Mouse (Mus musculus) gastrocnemius, postnatal 14 days (tissue): ENCODE measurements around the gene Ccdc152. TPM values are rescaled to one million over a fixed set of nuclear protein-coding genes. Genes with fewer than 3 reads are reported as not detected.

ENCODE experiments used
- DNase-seq: peaks from one replicate; pipeline ENCODE4 v3.0.0; 2021; ENCODE audit warnings: mixed read lengths
- intact Hi-C: fragments of 180-260 bp; cut with DNase I; formaldehyde crosslinking; loops from one replicate; pipeline ENCODE4 v1.15.1; 2025; ENCODE audit warnings: low total_unique reads
- long read RNA-seq, 2 experiments: library from polyadenylated mRNA; stranded (forward); transcript quantifications; one replicate each; pipeline ENCODE4 v2.0.0; 2021
- total RNA-seq, 2 experiments: library from RNA; stranded (reverse); gene quantifications; 2 replicates each; pipeline ENCODE4 v1.2.3; 2021

Ccdc152 gene
- not detected for total RNA-seq
- long read RNA-seq, experiment 1: 0 reads
- long read RNA-seq, experiment 2: 0 reads

DNA sequence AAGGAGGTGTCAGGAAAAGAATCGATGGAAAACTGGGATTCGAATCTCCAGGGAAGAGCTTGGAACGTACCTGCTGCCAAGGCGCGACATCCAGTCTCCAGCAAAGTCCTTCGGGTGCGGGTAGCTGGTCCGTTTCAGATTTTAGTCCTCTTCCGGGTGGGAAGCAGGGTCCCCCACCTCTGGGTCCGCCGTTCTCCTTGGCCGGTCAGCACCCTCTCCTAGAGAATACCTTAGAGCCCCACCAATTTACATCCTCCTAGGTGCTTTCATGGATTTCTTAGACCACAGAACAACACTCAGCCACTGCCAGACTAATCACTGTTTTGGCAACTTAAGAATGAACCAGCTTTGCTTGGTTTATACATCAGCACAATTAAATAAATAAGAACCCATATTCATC is at the start of gene Ccdc152:
Ccdc152 (minus strand) TSS at position 101 of the 400 bp plus-strand sequence.
- intact Hi-C loops: no loop called here
- DNase-seq: no peak

- DNase-seq: no peak
- intact Hi-C loops: loop anchor here (10.0 kb wide), 1 partner anchor 235 kb away; the partner anchor contains the start of gene Ghr
Measured at GRCm38 (mm10) chr15:3349306-3350064, 46.2 kb upstream of the Ccdc152 start.

GRCm38 (mm10) chr15:3346682-3347081 is 43.4 kb upstream of the Ccdc152 start:
- DNase-seq: no peak
- intact Hi-C loops: no loop called here

GRCm38 (mm10) chr15:3344555-3344954 is 41.2 kb upstream of the Ccdc152 start:
- no peak for DNase-seq
- intact Hi-C loops: no loop called here

DNA sequence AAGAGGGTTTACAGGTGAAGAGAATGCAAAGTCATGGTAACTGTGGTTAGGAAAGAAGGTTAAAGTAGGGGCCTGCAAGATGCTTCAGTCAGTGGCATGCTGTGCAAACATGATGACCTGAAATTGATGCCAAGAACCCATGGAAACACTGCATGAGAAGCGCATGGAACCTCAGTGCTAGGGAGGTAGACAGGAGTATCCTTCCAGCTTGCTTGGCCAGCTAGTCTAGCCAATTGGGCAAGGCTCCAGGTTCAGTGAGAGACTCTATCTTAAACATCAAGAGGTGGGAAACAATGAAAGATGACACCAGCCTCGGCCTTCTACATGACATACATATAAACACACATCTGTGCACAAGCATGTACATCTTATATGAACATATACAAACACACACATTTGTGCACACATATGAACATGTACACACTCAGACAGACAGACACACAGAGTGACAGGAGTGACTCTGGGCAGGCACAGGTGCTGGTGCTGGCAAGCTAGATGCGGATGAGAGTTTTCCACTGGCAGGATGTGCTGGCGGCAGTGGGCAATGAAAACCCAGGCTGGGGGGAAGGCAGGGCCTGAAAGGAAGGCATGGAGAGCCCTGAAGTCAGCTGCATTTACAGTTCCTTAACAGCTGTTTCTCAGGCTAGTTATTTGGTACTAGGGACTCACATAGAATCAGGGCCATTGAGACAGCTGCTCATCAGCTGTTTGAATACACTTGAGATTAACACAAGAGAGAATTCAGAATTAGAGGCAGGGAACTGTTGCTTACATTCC is 38.7 kb upstream of the Ccdc152 start:
- intact Hi-C loops: no loop called here
- DNase-seq: peak; percentile 49

DNA sequence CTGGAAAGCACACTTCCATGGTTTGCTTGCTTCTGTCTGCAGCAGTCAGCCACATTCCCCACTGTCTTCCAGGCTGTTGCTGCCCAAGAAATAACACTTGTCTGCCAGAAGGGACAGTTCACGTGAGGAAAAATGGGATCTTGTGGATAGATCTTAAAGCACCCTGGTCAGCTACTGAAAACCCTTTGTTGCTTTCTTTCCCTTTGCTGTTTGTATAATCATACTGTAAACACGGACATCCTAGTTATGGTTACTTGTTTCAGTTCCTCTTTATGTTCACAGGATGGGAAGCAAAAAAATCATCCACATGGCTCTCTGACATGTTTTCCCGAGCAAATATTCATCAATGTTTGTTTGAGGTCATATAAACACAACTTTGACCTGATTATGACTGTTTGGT is 36.5 kb upstream of the Ccdc152 start:
- intact Hi-C loops: no loop called here
- no peak for DNase-seq

DNA sequence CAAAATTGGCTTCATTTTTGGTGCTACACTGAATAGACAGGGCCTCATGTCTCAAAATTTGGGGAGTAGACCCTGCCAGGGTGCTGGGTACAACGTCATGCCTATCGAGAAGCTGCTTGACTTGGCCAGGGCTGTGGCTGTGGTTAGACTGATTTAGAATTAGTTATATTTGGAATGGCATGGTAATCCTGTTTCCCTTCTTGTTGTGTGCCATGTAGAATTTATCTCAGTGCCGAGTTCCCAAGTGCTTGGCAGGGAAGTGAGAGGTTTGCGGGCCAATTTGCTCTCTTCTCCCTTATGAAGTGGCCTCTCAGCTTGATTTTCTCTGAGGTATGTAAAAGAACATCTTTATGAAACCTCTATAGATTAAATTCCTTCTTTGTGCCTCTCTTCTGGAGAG is 29.2 kb upstream of the Ccdc152 start:
- no peak for DNase-seq
- intact Hi-C loops: no loop called here

DNA sequence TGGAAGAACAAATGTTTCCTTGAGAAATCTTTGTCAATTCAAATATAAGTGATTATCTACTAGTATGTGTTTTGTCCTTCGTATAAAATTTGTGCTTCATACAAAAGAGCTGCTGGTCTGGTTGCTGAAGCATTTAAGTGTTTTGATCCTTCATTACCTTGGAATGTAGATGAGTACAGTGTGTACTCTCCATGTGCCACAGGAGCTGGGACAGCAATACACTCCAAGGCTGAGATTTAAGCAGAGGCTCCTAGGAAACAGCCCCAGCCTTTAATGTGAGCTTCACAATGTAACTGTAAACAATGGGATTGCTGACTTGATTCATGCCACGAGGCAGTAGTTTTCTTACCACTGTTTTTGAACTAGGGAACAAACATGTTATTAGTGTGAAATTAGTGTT is 28.5 kb upstream of the Ccdc152 start:
- intact Hi-C loops: no loop called here
- DNase-seq: no peak

GRCm38 (mm10) chr15:3330291-3330690 is 27.0 kb upstream of the Ccdc152 start:
- no peak for DNase-seq
- intact Hi-C loops: no loop called here

DNA sequence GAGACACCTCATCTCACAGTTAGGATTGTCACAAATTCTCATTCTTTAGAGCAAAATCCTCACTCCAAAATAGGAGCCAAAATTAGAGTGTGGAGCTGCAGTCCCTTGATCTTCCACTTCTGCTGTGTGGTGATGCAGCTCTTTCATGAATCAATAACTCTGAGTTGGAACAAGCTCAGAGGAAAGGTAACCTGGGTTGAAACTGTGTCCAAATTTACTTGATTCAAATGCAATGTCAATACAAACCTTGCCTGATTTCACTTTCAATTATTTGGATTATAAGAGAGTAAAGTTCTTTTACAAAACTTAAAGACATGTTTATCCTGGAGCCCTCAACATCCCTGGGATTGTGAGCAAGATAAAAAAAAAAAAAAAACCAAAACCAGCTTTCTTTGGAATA is 19.7 kb upstream of the Ccdc152 start:
- DNase-seq: no peak
- intact Hi-C loops: no loop called here

DNA sequence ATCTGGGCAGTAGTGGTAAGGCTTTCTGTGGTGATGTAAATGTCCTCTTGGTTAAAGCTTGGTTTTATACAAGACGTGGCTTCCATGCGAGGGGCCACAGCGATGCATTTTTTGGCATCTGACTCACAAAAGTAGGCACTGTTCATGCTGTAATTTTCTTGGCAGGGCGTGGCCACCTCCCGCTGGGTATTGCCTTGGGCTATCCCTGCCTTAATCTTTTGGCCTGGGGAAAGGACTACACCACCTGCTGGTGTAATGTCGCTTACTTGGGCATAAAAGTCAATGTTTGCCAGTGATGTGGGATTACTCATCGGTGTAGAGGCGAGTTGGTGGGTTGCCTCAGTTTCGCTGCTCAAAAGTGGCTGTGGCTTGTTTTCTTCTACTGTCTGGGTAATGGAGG is 16.6 kb upstream of the Ccdc152 start:
- intact Hi-C loops: no loop called here
- DNase-seq: no peak

DNA sequence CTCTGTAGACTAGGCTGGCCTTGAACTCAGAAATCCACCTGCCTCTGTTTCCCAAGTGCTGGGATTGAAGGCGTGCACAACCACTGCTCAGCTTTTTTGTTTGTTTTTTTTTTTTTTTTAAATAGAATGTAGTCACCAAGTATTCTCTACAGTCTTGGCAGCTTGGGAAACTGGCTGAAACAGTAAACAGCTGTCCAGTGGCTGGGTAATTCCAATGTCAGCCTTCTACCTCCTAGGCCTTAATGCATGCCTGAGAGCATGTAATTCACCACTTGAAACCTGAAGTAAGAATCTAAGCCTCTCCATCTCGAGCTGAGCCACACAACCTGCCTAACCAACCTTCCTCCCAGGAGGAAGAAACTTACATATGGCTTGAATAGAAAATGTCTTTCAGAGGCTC is 13.3 kb upstream of the Ccdc152 start:
- intact Hi-C loops: no loop called here
- no peak for DNase-seq

DNA sequence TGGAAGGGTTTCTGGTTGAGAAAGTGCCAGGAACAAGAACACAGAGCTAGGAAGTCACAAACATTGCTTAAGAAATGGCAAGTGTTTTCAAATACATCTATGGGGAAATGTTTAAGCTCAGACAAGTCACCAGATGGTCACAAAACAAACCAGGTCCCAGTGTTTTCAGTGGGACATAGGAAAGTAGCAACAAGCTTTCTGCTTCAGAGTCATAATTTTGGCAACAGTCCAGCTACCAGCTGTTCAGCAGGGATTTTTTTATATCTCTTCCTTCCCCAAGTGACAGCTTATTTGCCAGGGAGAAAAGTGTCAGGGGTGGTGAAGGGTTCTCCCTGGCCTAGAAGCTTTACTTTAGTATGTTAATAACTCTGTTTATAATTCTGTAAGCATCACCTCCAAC is 9.6 kb upstream of the Ccdc152 start:
- intact Hi-C loops: no loop called here
- peak; percentile 22 for DNase-seq

- DNase-seq: no peak
Measured at GRCm38 (mm10) chr15:3309856-3310255, 6.5 kb upstream of the Ccdc152 start.

GRCm38 (mm10) chr15:3300361-3301100 is 2.8 kb downstream of the Ccdc152 start:
- intact Hi-C loops: no loop called here
- no peak for DNase-seq

More at GRCm38 (mm10) chr15:3309856-3310255, 6.5 kb upstream of the Ccdc152 start:
- intact Hi-C loops: no loop called here

GRCm38 (mm10) chr15:3297615-3298014 is 5.7 kb downstream of the Ccdc152 start:
- no peak for DNase-seq
- intact Hi-C loops: loop anchor here (10.0 kb wide), 1 partner anchor 147 kb away; no protein-coding TSS in a partner anchor

DNA sequence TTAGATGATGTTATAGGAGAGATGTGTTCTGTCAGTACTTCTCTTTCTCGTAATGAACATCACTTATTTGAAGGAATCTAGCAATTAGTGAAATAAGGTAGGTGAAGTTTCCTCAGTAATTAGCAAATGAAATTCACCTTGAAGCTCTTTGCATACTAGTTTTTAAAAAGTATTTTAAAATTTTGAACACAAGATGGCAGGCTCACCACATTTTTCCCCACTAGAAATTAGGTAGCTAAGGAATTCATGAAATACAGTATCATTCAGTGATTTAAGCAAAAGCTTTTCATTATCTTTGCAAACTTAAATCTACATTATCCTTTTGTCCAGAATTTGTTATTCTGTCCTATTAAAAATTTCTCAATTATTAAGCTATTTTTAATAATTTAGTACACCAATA is 7.3 kb downstream of the Ccdc152 start:
- DNase-seq: no peak
- intact Hi-C loops: loop anchor here (10.0 kb wide), 1 partner anchor 149 kb away; no protein-coding TSS in a partner anchor

DNA sequence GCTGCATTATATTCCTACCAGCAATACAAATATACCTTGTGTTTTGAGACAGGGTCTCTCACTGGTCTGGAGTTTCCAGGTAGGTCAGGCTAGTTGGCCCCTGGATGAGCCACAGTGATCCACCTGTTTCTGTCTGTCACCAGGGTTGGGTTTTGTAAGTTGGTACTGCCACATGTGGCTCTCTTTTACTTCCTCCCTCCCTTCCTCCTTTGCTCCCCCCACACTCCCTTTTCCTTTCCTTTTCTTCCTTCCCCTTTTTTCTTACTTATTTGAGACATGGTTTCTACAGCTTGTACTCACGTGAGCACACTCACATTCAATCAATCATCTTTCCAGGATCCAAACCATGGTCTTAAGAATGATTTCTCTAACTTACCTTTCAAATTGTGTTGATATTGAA is 9.8 kb downstream of the Ccdc152 start:
- intact Hi-C loops: loop anchor here (10.0 kb wide), 1 partner anchor 151 kb away; no protein-coding TSS in a partner anchor
- DNase-seq: no peak

DNA sequence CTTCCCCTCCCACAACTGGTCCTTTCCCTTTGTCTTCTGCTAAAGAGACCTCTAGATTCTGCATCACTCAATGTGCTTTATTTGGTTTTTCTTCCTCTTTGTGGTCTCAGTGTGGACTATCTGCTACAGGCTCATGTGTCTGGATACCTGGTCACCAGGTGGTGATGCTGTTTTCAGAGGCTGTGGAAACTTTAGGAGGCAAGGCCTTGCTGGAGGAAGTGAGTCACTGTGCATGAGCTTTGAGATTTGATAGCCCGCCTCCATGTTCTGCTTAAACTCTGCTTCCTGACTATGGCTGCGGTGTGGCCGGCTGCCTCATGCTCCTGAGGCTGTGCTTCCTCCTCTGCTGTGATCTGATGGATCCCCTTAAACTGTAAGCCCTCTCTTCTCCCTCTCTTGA is 12.9 kb downstream of the Ccdc152 start:
- intact Hi-C loops: loop anchor here (10.0 kb wide), 1 partner anchor 154 kb away; no protein-coding TSS in a partner anchor
- DNase-seq: no peak

DNA sequence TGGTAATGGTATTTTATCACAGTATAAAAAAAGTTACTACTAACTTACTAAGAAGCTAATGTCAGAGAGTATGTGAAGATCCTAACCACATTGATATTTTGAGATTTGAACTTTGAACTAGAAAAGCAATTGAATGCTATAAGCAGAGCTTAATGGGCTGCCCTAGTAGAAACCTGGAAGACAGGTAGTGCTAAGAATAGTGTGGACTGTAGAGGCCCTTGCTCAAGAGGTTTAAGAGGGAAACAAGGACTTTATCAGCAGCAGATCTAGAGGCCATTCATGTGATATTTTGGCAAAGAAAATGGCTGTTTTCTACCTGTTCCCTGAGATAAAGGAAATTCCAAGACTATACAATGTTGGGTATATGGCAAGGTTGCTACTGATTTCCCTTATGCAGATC is 17.3 kb downstream of the Ccdc152 start:
- no peak for DNase-seq
- intact Hi-C loops: no loop called here
